Mouse (Mus musculus) liver, postnatal 0 days (tissue): ENCODE results near the gene Cmklr1. TPM values are rescaled to one million over a fixed set of nuclear protein-coding genes. Genes with fewer than 3 reads are reported as not detected.
A peak's percentile ranks its signal among the peaks of the same experiment; 100 is the strongest.
"Not testable (repeated sequence)": the region's sequence is repeated elsewhere in the genome, so short reads cannot be mapped to it uniquely, and the experiment has no call there.

Source experiments
- ATAC-seq: fragments of 200-750 bp; cut with Nextera tagmentation; 2 replicates; pipeline ENCODE4 v1.8.0; 2017; ENCODE audit warnings: mild to moderate bottlenecking, moderate library complexity
- DNase-seq: peaks from one replicate; pipeline ENCODE4 v3.0.0-alpha.2; 2016
- H3K27ac ChIP-seq: fragments of 300-500 bp; sonication (generic); 2 replicates; pipeline ENCODE4 v1.5.1; 2014; ENCODE audit warnings: antibody characterized with exemption, moderate library complexity, mild to moderate bottlenecking, low read depth
- H3K27me3 ChIP-seq: fragments of 300-500 bp; sonication (generic); 2 replicates; pipeline ENCODE4 v1.6.1; 2014; ENCODE audit warnings: low read length, control low read depth, mixed read lengths; ENCODE audit not compliant: insufficient read depth
- H3K36me3 ChIP-seq: fragments of 300-500 bp; sonication (generic); replicated peaks from 2 replicates; pipeline ENCODE4 v1.6.1; 2014; ENCODE audit warnings: mild to moderate bottlenecking, control low read depth, low read length, moderate library complexity, mixed read lengths; ENCODE audit not compliant: insufficient read depth
- H3K4me1 ChIP-seq: fragments of 300-500 bp; sonication (generic); 2 replicates; pipeline ENCODE4 v1.6.1; 2014; ENCODE audit warnings: antibody characterized with exemption, mild to moderate bottlenecking, control low read depth; ENCODE audit not compliant: insufficient read depth
- H3K4me2 ChIP-seq: fragments of 300-500 bp; sonication (generic); 2 replicates; pipeline ENCODE4 v1.6.1; 2014; ENCODE audit warnings: low read depth, mild to moderate bottlenecking, low read length, moderate library complexity, mixed read lengths
- H3K4me3 ChIP-seq: fragments of 300-500 bp; sonication (generic); 2 replicates; pipeline ENCODE4 v1.5.1; 2014; ENCODE audit warnings: low read depth, low read length
- H3K9ac ChIP-seq: fragments of 300-500 bp; sonication (generic); replicated peaks from 2 replicates; pipeline ENCODE4 v1.6.1; 2014; ENCODE audit warnings: mild to moderate bottlenecking, moderate library complexity
- H3K9me3 ChIP-seq: fragments of 300-500 bp; sonication (generic); 2 replicates; pipeline ENCODE4 v1.6.1; 2016; ENCODE audit warnings: mild to moderate bottlenecking, control low read depth, low read length, mixed read lengths
- CTCF ChIP-seq: sonication (generic); IDR thresholded peaks from 2 replicates; pipeline ENCODE4 v1.5.1; 2016; ENCODE audit warnings: antibody characterized with exemption, low read depth
- EP300 ChIP-seq: IDR thresholded peaks from 2 replicates; pipeline ENCODE4 v1.6.1; 2016; ENCODE audit warnings: antibody characterized with exemption, low read depth, mild to moderate bottlenecking
- WGBS: fragments of 180-500 bp; shearing (Covaris S2); extraction: QIAGEN DNeasy Blood & Tissue Kit; methylation state at CpG from one replicate; pipeline ENCODE4 v1.1.7; 2014; ENCODE audit not compliant: insufficient replicate concordance; 5-methylcytosine and 5-hydroxymethylcytosine counted together
- polyA plus RNA-seq: library from polyadenylated mRNA; unstranded; fragments of >200 nt; fragmentation: Nextera tagmentation; extraction: Ambion mirVana; gene quantifications from 2 replicates; pipeline ENCODE4 v1.2.1, GENCODE M21; 2015

Cmklr1 gene
- polyA plus RNA-seq, 1 experiment from 2014 or later, result 3.5 TPM

DNA sequence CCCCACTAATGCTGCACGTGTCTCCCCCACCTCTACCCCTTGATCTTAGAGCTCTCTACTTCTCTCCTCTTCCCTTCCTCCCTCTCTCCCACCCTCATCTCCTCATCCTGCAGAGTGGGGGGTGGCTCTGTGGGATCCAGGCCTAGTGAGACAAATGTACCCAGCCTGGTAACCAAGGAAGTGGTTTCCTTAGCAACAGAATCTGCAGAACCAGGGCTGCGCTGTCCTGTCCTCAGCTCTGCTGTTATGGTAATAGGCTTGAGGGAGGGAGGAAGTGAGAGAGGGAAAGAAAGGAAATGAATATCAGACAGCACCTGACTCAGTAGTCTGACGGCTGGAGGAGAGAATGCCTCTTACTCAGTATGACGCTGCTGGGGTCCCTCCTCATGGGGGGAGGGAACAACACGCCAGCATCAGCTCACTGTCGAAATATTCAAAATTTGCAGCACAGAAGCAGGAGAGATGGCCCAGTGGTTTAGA is 58.4 kb downstream of the Cmklr1 start:
- Histone ChIP-seq H3K27ac (no peak overlapping the region), H3K36me3 (no peaks in the 10 kb centered on the region), H3K4me3 (no peak overlapping the region), H3K9ac (no peak overlapping the region), H3K4me2 (no peak overlapping the region), H3K9me3 (no peaks in the 10 kb centered on the region), H3K4me1 (no peaks in the 10 kb centered on the region), H3K27me3 (no peaks in the 10 kb centered on the region)
- ATAC-seq (no peak), DNase-seq (no peak)
- WGBS, result 16% methylated on average over 6 of the region's 6 CpGs
- TF ChIP-seq CTCF (no peak), EP300 (no peak)

GRCm38 (mm10) chr5:113591166-113591565 is 59.1 kb downstream of the Cmklr1 start:
- H3K4me3 ChIP-seq, result no peak overlapping the region
- H3K36me3 ChIP-seq, result no peaks in the 10 kb centered on the region
- no peak overlapping the region for H3K4me2 ChIP-seq
- ATAC-seq, result no peak
- H3K4me1 ChIP-seq, result no peaks in the 10 kb centered on the region
- TF ChIP-seq EP300 (no peak), CTCF (no peak)
- H3K9me3 ChIP-seq, result no peaks in the 10 kb centered on the region
- WGBS, result 33% methylated on average over 3 of the region's 3 CpGs
- no peak overlapping the region for H3K9ac ChIP-seq
- no peaks in the 10 kb centered on the region for H3K27me3 ChIP-seq
- H3K27ac ChIP-seq, result no peak overlapping the region
- DNase-seq, result no peak

DNA sequence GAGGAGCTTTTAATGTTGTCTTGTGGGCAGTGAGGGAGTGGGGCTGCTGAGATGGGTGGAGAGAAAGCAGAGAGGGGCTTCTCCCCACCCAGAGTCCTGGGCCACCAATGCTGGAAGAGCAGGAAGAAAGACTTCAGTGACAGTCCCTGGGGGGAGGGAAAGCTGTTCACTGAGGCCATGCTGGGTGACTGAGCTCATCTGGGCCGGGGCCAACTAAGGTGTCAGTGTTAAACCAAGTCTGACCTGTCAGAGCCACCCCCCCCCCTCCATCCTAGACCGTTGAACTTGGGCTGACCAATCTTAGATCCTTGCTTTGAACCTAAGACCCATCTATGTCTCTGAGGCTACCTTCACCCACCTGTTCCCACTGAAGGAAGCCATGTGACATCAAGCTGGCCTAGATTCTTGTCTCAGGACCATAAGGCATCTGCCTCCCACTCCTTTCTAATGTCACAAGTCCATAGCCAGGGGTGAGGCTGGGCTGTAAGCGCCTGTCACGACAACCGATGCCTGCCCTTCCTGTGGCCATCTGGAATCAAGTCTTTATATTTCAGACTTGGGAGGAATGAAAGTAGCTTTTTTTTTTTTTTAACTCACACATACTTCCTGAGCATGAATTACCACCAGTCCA is 60.1 kb downstream of the Cmklr1 start:
- H3K4me1 ChIP-seq, result no peaks in the 10 kb centered on the region
- ATAC-seq (no peak), DNase-seq (no peak)
- H3K9ac ChIP-seq, result no peak overlapping the region
- H3K27me3 ChIP-seq, result no peaks in the 10 kb centered on the region
- WGBS, result 71% methylated on average over 5 of the region's 5 CpGs
- H3K4me2 ChIP-seq, result no peak overlapping the region
- no peak overlapping the region for H3K27ac ChIP-seq
- no peak for TF ChIP-seq EP300
- H3K4me3 ChIP-seq, result no peak overlapping the region
- no peaks in the 10 kb centered on the region for H3K9me3 ChIP-seq
- H3K36me3 ChIP-seq, result no peaks in the 10 kb centered on the region

DNA sequence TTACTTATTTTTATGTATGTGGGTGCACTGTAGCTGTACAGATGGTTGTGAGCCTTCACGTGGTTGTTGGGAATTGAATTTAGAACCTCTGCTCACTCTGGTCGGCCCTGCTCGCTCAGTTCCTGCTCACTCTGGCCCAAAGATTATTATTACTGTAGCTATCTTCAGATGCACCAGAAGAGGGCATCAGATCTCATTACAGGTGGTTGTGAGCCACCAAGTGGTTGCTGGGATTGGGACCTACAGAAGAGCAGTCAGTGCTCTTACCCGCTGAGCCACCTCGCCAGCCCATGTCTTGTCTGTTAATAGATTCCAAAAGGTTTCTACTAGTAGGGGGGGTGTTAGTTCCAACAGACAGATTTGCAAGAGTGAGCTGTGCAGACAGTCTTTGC is 63.8 kb downstream of the Cmklr1 start:
- peak; percentile 39 for TF ChIP-seq CTCF
- not testable (repeated sequence) for H3K4me3 ChIP-seq, DNase-seq, H3K4me1 ChIP-seq, H3K9me3 ChIP-seq, ATAC-seq, H3K4me2 ChIP-seq, H3K36me3 ChIP-seq, H3K9ac ChIP-seq, H3K27me3 ChIP-seq, H3K27ac ChIP-seq
- 62% methylated on average over 5 of the region's 5 CpGs for WGBS

GRCm38 (mm10) chr5:113585619-113586457 is 64.4 kb downstream of the Cmklr1 start:
- not testable (repeated sequence) for H3K27me3 ChIP-seq, H3K9ac ChIP-seq, H3K4me1 ChIP-seq, H3K36me3 ChIP-seq, DNase-seq, H3K27ac ChIP-seq, ATAC-seq, H3K4me2 ChIP-seq, H3K4me3 ChIP-seq, H3K9me3 ChIP-seq
- 74% methylated on average over 17 of the region's 17 CpGs for WGBS

DNA sequence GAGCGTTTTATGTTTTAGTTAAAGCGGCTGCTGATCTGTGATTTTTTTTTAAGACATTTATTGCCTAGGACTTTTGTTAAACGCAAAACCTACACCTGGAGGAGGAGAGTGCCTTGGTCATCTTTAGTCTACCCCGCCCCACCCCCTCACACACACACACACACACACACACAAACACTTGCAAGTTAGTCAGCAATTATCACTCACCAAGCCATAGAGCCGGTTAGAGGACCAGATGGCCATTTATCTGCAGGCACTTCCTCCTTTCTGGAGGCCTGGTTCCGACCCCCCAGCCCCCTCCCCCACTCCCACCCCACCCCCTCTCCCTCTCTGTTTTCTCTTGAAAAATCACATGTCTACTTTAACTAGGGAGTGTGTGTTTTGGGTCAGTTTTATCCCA is 65.8 kb downstream of the Cmklr1 start:
- no peak for TF ChIP-seq EP300
- TF ChIP-seq CTCF, result no peak
- Histone ChIP-seq H3K4me2 (no peak overlapping the region), H3K9ac (no peak overlapping the region), H3K27ac (no peak overlapping the region), H3K36me3 (no peaks in the 10 kb centered on the region), H3K9me3 (no peaks in the 10 kb centered on the region), H3K4me1 (no peaks in the 10 kb centered on the region), H3K27me3 (no peaks in the 10 kb centered on the region), H3K4me3 (no peak overlapping the region)
- 24% methylated on average over 6 of the region's 6 CpGs for WGBS
- ATAC-seq (no peak), DNase-seq (no peak)
